Mouse (Mus musculus): ENCODE data around the gene Zfp982.
"Not testable (repeated sequence)": the region's sequence is repeated elsewhere in the genome, so short reads cannot be mapped to it uniquely, and the experiment has no call there.

Zfp982 gene

DNA sequence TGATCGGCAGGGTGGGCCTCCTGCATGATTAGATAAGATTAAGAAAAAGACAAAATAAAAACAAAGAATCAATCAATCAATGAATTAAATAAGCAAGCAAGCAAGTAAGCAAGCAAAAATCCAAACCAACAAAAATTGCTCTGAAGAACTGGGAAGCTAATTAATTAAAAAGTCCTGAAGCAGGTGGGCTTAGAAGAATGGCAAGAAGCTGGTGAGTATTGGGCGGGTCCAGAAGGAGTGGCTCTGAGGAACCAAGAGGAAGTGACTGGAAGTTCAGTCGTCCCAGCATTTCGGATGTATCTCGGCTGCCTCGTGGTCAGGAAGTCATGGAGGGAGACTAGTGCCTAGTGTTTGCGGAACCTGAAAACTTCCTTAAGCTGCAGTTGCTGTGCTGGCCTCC lies at the start of gene Zfp982:
TSS of gene Zfp982 (plus strand) at position 301 of the 400 bp plus-strand sequence.
- in situ Hi-C loops (cut with MboI; ENCODE audit: unreplicated experiment in 2 of 2): not testable (repeated sequence)

DNA sequence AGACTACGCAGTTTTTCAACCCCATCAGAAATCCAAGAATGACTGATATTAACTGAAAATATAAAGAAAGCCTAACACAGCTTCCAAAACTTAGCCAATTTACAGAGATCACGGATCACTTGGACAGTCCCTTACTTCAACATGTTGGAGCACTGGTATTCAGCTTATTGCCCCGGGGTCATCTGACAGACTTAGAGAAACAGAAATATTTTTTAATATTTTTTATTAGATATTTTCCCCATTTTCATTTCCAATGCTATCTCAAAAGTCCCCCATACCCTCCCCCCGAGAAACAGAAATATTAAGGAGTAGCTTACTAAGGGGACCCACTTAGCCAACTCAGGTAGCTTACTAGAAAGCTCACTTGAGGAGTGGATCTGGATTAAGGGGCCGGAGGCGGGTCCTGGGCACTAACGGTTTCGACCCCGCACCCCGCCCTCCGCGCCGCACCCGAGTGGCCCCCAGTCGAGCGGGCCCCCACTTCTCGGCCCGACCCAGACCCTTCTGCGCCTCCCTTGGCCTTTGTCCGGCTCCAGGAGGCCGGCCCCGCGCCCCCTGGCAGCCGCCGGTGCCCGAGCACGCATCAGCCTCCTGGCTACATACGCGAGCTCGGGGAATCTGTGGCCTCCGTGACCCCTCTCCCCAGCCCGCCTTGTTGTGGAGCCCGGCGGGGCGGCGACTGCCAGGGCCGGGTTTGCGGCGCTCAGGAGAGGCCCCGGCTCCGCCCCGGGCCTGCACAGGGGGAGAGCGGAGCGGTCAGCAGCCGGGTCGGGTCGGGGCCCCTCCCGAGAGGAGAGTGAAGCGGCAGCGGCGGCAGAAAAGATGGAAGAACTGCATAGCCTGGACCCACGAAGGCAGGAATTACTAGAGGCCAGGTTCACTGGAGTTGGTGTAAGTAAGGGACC lies 49.3 kb upstream of the Zfp982 start:
- in situ Hi-C loops (cut with MboI; ENCODE audit: unreplicated experiment in 2 of 2): loop anchor here (25.0 kb wide), 1 partner anchor 344 kb away; no protein-coding TSS in a partner anchor

DNA sequence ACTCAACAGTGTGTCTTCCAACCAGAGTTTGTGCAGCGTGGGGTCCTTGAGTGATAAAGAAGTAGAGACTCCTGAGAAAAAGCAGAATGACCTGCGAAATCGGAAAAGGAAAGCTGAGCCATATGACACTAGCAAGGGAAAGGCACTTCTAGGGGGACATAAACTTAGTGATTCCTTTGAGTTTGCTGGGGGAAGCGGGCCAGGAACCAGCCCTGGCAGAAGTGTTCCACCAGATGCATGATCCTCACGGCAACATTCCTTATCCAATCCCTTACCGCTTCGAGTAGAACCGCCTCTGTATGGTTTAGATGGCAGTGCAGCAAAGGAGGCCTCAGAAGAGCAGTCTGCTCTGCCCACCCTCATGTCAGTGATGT lies 48.7 kb upstream of the Zfp982 start:
- in situ Hi-C loops (cut with MboI; ENCODE audit: unreplicated experiment in 2 of 2): loop anchor here (25.0 kb wide), 1 partner anchor 344 kb away; no protein-coding TSS in a partner anchor

DNA sequence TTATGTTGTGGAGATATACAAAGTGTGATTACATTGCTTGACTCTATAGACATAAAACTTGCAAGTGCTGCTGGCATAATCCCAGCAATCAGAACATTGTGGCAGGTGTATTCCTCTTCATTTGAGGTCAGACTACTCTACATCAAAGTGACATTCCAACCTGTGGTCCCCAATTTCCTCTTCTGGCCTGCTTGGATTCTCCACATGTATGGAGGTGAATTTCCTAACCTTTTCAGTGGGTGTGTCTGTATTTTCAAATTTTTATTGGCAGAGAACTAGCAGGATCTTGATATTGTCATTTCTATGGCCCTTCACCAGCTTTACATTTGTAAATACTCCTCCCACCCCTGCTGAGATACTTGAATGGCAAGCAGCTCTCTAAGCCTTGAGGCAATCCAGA lies 46.8 kb upstream of the Zfp982 start:
- in situ Hi-C loops (cut with MboI; ENCODE audit: unreplicated experiment in 2 of 2): loop anchor here (25.0 kb wide), 1 partner anchor 342 kb away; no protein-coding TSS in a partner anchor

DNA sequence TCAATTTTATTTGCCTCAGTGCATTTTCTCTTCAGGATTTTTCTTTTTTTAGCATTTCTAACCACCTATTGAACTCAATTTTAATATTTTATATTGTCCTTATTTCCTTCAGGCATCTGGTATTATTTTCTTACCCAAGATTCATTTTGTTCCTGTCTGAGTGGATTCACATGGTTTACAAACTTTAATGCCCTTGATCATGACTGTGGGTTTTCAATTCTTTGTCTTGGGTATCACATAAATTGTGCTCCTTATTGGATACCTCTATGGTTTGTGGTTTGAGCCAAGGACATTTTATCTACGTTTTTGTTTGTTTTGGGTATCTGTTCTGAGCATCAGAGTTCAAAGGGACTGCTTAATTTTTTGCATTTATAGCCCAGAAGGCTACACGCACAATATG lies 43.9 kb upstream of the Zfp982 start:
- in situ Hi-C loops (cut with MboI; ENCODE audit: unreplicated experiment in 2 of 2): loop anchor here (25.0 kb wide), 1 partner anchor 339 kb away; no protein-coding TSS in a partner anchor

DNA sequence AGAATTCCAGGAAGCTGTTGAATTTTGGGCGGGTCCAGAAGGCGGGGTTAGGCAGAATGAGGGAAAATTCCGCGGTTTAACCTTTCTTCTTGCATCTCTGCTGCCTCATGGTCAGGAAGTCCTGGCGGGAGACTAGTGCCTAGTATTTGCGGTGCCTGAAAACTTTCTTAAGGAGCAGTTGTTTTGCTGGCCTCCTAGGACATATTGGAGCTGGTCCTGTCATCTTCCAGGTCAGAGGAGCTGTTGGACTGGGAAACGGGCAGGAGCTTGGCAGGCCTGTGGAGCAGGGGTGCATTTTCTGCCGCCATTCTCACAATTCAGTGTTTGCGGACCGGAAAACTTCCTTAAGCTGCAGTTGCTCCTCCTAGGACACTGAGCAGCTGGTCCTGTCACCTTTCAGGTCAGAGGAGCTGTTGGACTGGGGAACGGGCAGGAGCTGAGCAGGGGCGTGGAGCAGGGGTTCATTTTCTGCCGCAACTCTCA lies 43.1 kb upstream of the Zfp982 start:
- in situ Hi-C loops (cut with MboI; ENCODE audit: unreplicated experiment in 2 of 2): loop anchor here (25.0 kb wide), 1 partner anchor 338 kb away; no protein-coding TSS in a partner anchor

DNA sequence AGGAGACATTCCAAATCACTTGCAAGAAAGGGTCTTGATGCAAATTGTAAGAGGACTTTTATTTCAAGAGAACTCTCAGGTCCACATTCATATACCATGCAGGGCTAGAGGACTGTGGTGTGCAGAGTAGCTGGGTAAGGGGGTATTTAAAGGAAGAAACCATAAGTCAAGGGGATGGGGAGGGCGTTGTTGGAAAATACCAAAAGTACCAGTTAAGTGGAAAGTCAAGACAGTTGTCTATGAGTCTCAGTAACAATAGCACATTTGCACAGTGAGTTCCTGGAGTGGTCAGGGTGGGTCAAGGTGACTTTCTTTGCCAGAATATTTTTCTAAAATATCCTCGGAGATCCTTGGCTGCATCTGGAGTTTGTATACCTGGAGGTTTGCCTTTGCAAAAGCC lies 42.2 kb upstream of the Zfp982 start:
- in situ Hi-C loops (cut with MboI; ENCODE audit: unreplicated experiment in 2 of 2): loop anchor here (25.0 kb wide), 1 partner anchor 337 kb away; no protein-coding TSS in a partner anchor

DNA sequence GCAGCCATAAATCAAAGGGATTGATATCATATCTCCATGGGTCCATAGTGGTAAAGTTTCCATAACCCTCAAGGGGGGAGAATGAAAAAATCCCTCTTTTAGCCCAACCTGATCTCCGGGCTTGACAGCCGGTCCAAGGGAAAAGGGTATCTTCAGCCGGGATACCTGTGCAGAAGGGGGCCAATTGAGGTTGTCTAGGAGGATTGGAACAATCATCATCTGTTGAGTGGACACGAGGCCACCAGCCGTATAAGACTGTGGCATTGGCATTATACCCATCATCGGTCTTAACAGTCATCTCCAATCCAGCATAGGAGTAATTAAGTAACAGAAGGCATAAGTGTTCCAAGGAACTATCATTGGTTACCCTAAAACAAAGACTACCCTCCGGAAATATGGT lies 25.0 kb upstream of the Zfp982 start:
- in situ Hi-C loops (cut with MboI; ENCODE audit: unreplicated experiment in 2 of 2): not testable (repeated sequence)

DNA sequence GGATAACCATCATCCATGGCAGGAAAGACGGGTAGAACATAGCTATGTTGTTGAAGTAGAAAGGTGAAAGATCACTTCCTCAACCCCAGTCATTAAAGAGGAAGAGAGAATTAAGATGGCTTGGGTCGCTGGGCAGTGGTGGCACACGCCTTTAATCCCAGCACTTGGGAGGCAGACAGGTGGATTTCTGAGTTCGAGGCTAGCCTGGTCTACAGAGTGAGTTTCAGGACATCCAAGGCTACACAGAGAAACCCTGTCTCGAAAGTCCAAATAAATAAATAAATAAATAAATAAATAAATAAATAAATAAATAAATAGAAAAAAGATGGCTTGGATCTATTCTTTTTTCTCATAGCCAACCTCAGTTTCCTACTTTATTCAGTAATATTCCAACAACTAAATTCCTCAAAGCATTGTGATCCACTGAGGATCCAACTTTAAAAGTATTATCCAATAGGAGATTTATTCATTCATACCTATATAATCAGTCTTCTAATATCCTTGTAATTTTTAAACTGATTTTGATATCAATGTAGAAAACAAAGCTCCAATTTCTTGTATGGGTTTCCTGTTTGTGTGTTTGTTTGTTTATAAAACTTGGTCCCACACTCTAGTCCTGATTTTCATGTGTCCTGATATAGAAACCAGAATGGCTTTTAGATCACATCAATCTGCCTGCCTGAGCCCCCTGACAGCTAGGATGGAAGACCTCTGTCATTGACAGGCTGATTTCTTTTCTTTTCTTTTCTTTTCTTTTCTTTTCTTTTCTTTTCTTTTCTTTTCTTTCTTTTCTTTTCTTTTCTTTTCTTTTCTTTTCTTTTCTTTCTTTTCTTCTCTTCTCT lies 6.8 kb downstream of the Zfp982 start:
- in situ Hi-C loops (cut with MboI; ENCODE audit: unreplicated experiment in 2 of 2): not testable (repeated sequence)

DNA sequence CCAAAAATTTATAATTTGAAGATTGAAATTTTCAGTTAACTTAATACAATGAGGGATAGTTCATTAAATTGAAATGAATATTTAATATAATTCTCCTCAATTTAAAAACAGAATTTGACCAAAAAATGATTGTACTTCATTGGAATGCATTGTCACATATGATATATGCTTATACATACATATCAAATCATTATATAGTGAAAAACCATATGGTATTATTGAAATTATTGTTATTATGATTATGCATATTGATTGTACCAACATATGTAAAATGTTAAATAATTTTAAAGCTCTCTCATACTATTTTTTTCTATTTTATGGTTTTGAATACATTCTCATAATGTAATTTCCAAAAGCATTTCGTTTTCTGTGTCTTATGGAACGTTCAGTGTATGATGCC lies 17.0 kb downstream of the Zfp982 start:
- in situ Hi-C loops (cut with MboI; ENCODE audit: unreplicated experiment in 2 of 2): no loop called here

DNA sequence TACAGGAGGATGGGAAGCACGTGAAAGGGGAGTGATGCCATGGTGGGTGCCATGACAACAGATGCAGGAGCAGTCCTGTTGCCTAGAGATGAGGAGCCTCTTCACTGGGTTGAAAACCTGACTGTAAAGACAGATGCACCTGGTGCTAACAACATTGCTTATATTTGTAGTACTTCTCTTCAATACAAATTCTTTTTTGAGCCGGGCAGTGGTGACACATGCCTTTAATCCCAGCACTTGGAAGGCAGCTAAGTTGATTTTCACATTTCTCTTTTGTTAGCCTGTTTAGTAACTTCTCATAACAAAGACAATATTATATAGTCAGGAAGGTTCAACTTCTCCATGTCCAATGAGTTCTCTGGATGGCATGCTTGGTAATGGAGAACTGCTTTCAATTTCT lies 26.8 kb downstream of the Zfp982 start:
- in situ Hi-C loops (cut with MboI; ENCODE audit: unreplicated experiment in 2 of 2): loop anchor here (5.0 kb wide), 1 partner anchor 1962 kb away; no protein-coding TSS in a partner anchor

DNA sequence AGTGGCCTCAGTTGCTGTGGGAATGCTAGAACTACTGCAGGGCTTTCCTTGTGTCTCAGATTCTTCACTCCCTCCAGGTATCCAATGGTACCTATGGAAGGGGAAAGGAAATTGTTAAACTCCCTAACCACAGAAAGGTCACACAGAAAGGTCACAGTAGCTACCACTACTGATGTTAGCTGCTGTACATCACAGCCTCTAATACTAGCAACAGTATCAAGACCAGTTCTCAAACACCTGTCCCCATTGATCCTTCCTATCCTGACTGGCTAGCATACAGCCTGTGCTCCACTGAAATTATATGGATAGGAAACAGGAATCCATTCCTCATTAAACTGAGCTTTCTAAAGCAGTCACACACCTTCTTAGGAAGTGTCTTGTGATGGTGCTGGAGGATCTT lies 27.9 kb downstream of the Zfp982 start:
- in situ Hi-C loops (cut with MboI; ENCODE audit: unreplicated experiment in 2 of 2): loop anchor here in 1 of 2 experiments (5.0 to 10.0 kb wide), 2 partner anchors 67 to 295 kb away; no protein-coding TSS in a partner anchor

DNA sequence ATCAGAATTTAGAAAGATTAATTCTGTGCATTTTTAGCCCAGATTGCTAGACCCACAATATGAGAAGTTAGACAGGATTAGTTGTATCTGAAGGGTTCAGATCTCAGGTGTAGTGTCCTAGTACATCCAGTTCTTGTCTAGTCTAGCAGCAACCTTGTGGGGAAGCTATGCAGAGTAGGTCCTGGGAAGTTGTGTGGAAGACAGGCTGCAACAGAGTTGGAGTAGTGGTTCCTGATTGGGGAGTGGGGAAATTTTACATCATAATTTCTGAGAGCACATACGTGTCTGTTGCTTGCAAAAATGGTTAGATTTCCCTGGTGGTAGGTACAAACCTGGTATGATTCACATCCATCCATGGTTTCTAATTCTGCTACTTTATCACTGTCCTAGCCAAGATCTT lies 32.9 kb downstream of the Zfp982 start:
- in situ Hi-C loops (cut with MboI; ENCODE audit: unreplicated experiment in 2 of 2): loop anchor here in 1 of 2 experiments (10.0 kb wide), 1 partner anchor 290 kb away; no protein-coding TSS in a partner anchor

DNA sequence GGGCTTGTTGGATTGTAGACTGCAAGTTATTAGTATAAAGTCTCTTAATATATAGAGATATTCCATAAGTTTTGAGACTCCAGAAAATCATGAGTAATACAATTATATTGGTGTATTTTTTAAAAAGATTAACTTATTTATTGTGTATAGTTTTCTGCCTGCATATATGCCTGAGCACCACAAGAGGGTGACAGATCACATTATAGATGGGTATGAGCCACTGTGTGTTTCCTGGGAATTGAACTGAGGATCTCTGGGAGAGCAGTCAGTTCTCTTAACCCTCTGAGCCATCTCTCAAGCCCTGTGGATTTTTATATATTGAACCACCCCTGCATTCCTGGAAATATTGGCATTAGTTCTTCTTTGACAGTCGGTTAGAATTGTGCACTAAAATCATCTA lies 38.1 kb downstream of the Zfp982 start:
- in situ Hi-C loops (cut with MboI; ENCODE audit: unreplicated experiment in 2 of 2): no loop called here

DNA sequence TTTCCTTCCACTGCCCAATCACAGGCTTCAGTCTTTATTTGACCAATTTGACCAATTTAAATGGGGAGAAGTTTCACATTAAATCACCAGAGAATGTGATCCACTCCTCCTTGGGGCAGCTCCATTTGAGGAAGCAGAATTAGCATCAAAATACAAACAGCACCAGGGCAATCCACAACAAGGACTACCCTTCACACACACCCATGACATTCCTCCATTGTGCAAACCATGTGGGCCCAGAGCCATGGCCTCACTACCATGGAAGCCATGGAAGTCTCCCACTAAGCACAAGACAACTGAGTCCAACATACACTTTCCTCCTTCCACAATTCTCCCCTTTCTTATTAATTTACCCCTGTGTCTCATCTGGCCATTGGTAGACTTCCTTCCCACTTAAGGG lies 43.7 kb downstream of the Zfp982 start:
- in situ Hi-C loops (cut with MboI; ENCODE audit: unreplicated experiment in 2 of 2): not testable (repeated sequence)

DNA sequence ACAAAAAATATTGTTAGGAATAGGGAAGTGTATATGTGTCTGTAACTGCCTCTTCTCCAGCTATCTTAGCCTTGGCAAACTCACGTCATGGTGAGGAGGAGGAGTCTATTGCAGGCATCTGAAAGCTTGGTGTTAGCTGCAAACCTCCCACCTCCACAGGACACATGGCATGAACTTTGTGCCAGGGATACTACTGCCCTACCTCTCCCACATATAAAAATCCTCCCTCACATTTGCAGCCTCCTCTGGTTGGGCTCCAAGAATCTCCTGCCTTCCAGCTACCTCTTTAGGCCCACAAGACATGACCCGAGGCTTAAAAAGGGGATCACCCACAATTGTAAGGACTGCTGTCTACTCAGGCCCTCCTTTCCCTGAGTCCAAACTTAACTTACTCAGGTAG lies 45.5 kb downstream of the Zfp982 start:
- in situ Hi-C loops (cut with MboI; ENCODE audit: unreplicated experiment in 2 of 2): no loop called here

DNA sequence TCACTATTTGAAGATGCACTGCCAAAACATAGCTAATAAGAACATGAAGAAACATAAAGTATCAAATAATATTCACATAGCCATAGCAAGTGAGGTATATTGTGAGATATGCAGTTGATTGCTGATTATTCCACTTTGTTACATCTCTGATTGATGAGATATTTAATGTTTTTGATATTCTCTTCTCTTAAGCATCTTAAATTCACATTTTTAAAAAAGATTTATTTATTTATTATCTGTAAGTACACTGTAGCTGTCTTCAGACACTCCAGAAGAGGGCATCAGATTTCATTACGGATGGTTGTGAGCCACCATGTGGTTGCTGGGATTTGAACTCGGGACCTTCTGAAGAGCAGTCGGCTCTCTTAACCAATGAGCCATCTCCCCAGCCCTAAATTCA lies 47.7 kb downstream of the Zfp982 start, which contains the start of gene Gm16503:
TSS of gene Gm16503 (plus strand) at position 301 of the 400 bp plus-strand sequence.
- in situ Hi-C loops (cut with MboI; ENCODE audit: unreplicated experiment in 2 of 2): not testable (repeated sequence)

DNA sequence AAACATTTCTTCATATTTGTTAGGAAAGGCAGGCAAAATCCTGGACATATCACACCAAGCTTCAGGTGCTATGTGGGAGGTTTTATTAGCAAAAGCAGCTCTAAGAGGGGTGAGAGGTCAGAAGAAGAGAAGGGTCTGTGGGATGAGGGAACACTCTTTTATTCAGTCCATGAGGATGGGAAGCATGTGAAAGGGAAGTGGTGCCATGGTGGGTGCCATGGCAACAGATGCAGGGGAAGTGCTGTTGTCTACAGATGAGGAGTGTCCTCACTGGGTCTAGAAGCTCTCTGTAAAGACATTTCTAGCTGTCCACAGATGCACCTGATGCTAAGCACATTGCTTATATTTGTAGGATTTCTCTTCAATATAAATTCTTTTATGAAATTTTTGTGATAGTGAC lies 48.9 kb downstream of the Zfp982 start:
- in situ Hi-C loops (cut with MboI; ENCODE audit: unreplicated experiment in 2 of 2): no loop called here

DNA sequence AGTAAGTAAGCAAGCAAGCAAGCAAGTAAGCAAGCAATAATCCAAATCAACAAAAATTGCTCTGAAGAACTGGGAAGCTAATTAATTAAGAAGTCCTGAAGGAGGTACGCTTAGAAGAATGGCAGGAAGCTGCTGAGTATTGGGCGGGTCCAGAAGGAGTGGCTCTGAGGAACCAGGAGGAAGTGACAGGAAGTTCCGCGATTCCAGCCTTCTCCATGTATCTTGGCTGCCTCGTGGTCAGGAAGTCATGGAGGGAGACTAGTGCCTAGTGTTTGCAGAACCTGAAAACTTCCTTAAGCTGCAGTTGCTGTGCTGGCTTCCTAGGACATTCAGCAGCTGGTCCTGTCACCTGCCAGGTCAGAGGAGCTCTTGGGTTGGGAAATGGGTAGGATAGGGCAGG lies 60.9 kb downstream of the Zfp982 start, which contains the start of gene Zfp985:
TSS of gene Zfp985 (plus strand) at position 207 of the 400 bp plus-strand sequence.
- in situ Hi-C loops (cut with MboI; ENCODE audit: unreplicated experiment in 2 of 2): not testable (repeated sequence)

DNA sequence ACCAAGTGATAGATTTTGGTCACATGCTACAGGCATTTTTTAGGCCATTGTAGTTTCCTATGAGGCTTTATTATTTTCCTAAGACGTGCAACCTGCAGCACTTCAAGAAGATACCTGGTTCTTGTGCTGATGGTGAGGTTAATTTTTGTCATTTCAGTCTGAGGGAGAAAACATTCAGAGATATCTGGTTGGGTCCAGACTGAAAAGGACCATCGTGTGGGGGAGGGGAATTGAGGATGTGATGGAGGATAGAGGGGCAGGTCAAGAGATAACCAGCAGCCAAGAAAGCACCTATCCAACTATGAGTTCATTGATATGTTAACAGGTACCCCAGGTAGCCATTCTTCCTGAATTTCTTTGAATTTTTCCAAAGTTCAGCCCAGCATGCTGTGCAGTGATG lies 62.1 kb downstream of the Zfp982 start:
- in situ Hi-C loops (cut with MboI; ENCODE audit: unreplicated experiment in 2 of 2): not testable (repeated sequence)

DNA sequence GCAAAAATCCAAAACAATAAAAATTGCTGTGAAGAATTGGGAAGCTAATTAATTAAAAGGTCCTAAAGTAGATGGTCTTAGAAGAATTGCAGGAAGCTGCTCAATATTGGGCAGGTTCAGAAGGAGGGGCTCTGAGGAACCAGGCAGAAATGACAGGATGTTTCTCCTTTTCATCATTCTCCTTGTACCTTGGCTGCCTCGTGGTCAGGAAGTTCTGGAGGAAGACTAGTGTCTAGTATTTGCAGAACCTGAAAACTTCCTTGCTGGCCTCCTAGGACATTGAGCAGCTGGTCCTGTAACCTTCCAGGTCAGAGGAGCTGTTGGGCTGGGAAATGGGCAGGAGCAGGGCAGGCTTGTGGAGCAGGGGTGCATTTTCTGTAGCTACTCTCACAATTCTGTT lies 64.7 kb downstream of the Zfp982 start:
- in situ Hi-C loops (cut with MboI; ENCODE audit: unreplicated experiment in 2 of 2): not testable (repeated sequence)

Measured in v-Abl transformed pro-B cells (cell line).